Mouse (Mus musculus) urinary bladder, adult 2 months (tissue): Measurements from ENCODE around the gene Lrrc45. TPM values are rescaled to one million over a fixed set of nuclear protein-coding genes. Genes with fewer than 3 reads are reported as not detected.
A peak's percentile ranks its signal among the peaks of the same experiment; 100 is the strongest.
"Not testable (repeated sequence)": the region's sequence is repeated elsewhere in the genome, so short reads cannot be mapped to it uniquely, and the experiment has no call there.

Experiments used
- DNase-seq: peaks from one replicate; pipeline ENCODE4 v3.0.0; 2022; ENCODE audit warnings: low spot score
- polyA plus RNA-seq: library from polyadenylated mRNA; depleted of rRNA; stranded (reverse); fragments of >200 nt; gene quantifications from 2 replicates; pipeline ENCODE4 v1.2.3, GENCODE M21; 2012

Lrrc45 gene
- polyA plus RNA-seq, 1 experiment = 66.6 TPM

GRCm38 (mm10) chr11:120727564-120727963 is 13.8 kb downstream of the Lrrc45 start:
- no peak for DNase-seq

- DNase-seq = no peak
Measured at GRCm38 (mm10) chr11:120728530-120729240, 15.0 kb downstream of the Lrrc45 start.

- not testable (repeated sequence) for DNase-seq
Measured at GRCm38 (mm10) chr11:120729432-120730050, 15.8 kb downstream of the Lrrc45 start.

GRCm38 (mm10) chr11:120730331-120730870 is 16.7 kb downstream of the Lrrc45 start:
- no peak for DNase-seq

- no peak for DNase-seq
Measured at GRCm38 (mm10) chr11:120731395-120731794, 17.7 kb downstream of the Lrrc45 start.

GRCm38 (mm10) chr11:120731858-120732680 is 18.3 kb downstream of the Lrrc45 start, which contains the start of gene Cbr2:
TSS of gene Cbr2 (minus strand) at chr11:120732114.
- DNase-seq = peak; percentile 36

- DNase-seq = peak; percentile 30
Measured at GRCm38 (mm10) chr11:120733521-120733920, 19.8 kb downstream of the Lrrc45 start.

- no peak for DNase-seq
Measured at GRCm38 (mm10) chr11:120736424-120736823, 22.7 kb downstream of the Lrrc45 start.

- no peak for DNase-seq
Measured at GRCm38 (mm10) chr11:120740981-120741380, 27.3 kb downstream of the Lrrc45 start.

GRCm38 (mm10) chr11:120744121-120744701 is 30.5 kb downstream of the Lrrc45 start:
- DNase-seq = no peak

GRCm38 (mm10) chr11:120747974-120748373 is 34.2 kb downstream of the Lrrc45 start:
- no peak for DNase-seq

GRCm38 (mm10) chr11:120749430-120749829 is 35.7 kb downstream of the Lrrc45 start:
- no peak for DNase-seq

- DNase-seq = no peak
Measured at GRCm38 (mm10) chr11:120751606-120752005, 37.9 kb downstream of the Lrrc45 start.

GRCm38 (mm10) chr11:120760236-120760635 is 46.5 kb downstream of the Lrrc45 start:
- no peak for DNase-seq

- DNase-seq = no peak
Measured at GRCm38 (mm10) chr11:120761811-120762671, 48.3 kb downstream of the Lrrc45 start.

- DNase-seq = not testable (repeated sequence)
Measured at GRCm38 (mm10) chr11:120762672-120763041, 48.9 kb downstream of the Lrrc45 start, which contains the start of gene Hmga1b. TSS of gene Hmga1b (plus strand) at chr11:120762794.

GRCm38 (mm10) chr11:120763121-120763999 is 49.6 kb downstream of the Lrrc45 start:
- DNase-seq = not testable (repeated sequence)

- DNase-seq = not testable (repeated sequence)
Measured at GRCm38 (mm10) chr11:120767023-120767422, 53.3 kb downstream of the Lrrc45 start.

- no peak for DNase-seq
Measured at GRCm38 (mm10) chr11:120768206-120768605, 54.5 kb downstream of the Lrrc45 start.
